Mouse (Mus musculus) midbrain, embryonic 15.5 days (tissue): ENCODE measurements around the gene Prkcg. TPM values are rescaled to one million over a fixed set of nuclear protein-coding genes. Genes with fewer than 3 reads are reported as not detected.

ENCODE experiments used
- ATAC-seq: fragments of 200-750 bp; cut with Nextera tagmentation; replicated peaks from 2 replicates; pipeline ENCODE4 v1.8.0; 2017; ENCODE audit warnings: moderate TSS enrichment
- H3K27ac ChIP-seq: fragments of 300-500 bp; sonication (generic); 2 replicates; pipeline ENCODE4 v1.5.1; 2015; ENCODE audit warnings: mild to moderate bottlenecking, inconsistent platforms
- H3K27me3 ChIP-seq: fragments of 300-500 bp; sonication (generic); replicated peaks from 2 replicates; pipeline ENCODE4 v1.6.1; 2015; ENCODE audit warnings: inconsistent platforms
- H3K36me3 ChIP-seq: fragments of 300-500 bp; sonication (generic); replicated peaks from 2 replicates; pipeline ENCODE4 v1.6.1; 2015; ENCODE audit warnings: inconsistent platforms
- H3K4me1 ChIP-seq: fragments of 300-500 bp; sonication (generic); 2 replicates; pipeline ENCODE4 v1.6.1; 2015; ENCODE audit warnings: inconsistent platforms
- H3K4me2 ChIP-seq: fragments of 300-500 bp; sonication (generic); 2 replicates; pipeline ENCODE4 v1.6.1; 2015; ENCODE audit warnings: inconsistent platforms, mild to moderate bottlenecking, moderate library complexity
- H3K4me3 ChIP-seq: fragments of 300-500 bp; sonication (generic); 2 replicates; pipeline ENCODE4 v1.5.1; 2015; ENCODE audit warnings: mild to moderate bottlenecking, inconsistent platforms
- H3K9ac ChIP-seq: fragments of 300-500 bp; sonication (generic); 2 replicates; pipeline ENCODE4 v1.6.1; 2015; ENCODE audit warnings: mild to moderate bottlenecking, inconsistent platforms
- H3K9me3 ChIP-seq: fragments of 300-500 bp; sonication (generic); 2 replicates; pipeline ENCODE4 v1.6.1; 2016; ENCODE audit warnings: inconsistent platforms
- WGBS: fragments of 180-500 bp; shearing (Covaris S2); methylation state at CpG from one replicate; pipeline ENCODE4 v1.1.7; 2015; ENCODE audit warnings: mixed read lengths; 5-methylcytosine and 5-hydroxymethylcytosine counted together
- polyA plus RNA-seq: library from polyadenylated mRNA; unstranded; fragments of >200 nt; fragmentation: Nextera tagmentation; extraction: Ambion mirVana; gene quantifications from 2 replicates; pipeline ENCODE4 v1.2.1, GENCODE M21; 2015

Prkcg gene
- polyA plus RNA-seq, result 2.3 and 2.4 TPM in 2 replicates

DNA sequence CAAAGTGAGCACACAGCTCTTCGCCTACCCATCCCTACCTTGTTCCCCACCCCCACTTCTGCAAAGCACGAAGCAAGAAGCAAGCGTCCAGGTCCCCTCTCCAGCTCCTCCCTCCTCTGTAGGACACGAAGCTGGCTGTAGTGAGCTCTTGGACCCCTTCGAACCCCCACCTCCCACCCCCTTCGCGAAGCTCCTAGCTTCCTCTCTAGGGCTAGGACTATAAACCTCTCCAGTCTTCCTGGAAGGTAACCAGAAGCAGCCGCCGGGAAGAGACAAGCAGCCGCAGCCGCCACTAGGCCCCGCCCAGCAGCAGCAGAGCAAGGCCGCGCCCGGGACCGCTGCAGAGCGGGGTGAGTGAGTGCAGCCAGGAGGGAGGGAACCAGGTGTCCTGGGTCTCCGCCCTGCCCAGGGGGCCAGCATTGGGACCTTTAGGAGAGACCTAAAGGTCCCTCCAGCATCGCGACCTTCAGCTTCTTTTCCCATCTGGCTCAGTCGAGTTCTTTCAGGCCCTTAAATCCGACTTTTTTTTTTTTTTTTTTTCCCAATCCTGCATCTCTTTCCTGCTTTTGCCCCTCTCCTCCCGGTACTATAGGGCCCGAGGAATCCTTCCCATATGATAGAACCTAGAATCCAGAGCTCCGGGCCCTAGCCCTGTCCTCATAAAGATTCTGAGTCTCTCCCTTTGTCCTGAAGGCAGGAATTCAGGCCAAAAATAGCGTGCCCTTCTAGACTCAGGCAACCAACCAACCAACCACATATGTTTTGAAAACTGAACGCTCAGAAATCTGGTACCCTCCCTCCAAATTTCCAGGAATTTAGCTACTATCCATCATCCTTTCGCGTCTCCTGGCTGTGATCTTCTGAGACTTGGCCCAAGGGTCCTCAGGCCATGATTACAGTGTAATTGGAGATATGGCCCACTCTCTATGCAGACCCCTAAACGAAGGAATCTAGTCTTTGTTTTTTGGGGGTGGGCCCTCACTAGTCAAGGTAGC is at the start of gene Prkcg, which contains the start of gene Myadm:
Gene Prkcg, plus strand, starts transcription at position 204 of the 995 bp plus-strand sequence.
Gene Myadm, plus strand, starts transcription at position 105 of the 995 bp plus-strand sequence.
- Histone ChIP-seq H3K9me3 (no peaks in the 10 kb centered on the region), H3K4me2 (peak within 1 kb of the TSS; percentile 79), H3K4me3 (peak within 1 kb of the TSS; percentile 65), H3K9ac (peak within 1 kb of the TSS; percentile 84), H3K27ac (peak within 1 kb of the TSS; percentile 79), H3K36me3 (0 out of 2 replicates have a peak, but pooled peaks cover 3% of the 10 kb centered on the region), H3K27me3 (no peaks in the 10 kb centered on the region), H3K4me1 (peaks cover 30% of the 10 kb centered on the region)
- peak; percentile 64 for ATAC-seq
- 1% methylated on average over 30 of the region's 30 CpGs for WGBS

DNA sequence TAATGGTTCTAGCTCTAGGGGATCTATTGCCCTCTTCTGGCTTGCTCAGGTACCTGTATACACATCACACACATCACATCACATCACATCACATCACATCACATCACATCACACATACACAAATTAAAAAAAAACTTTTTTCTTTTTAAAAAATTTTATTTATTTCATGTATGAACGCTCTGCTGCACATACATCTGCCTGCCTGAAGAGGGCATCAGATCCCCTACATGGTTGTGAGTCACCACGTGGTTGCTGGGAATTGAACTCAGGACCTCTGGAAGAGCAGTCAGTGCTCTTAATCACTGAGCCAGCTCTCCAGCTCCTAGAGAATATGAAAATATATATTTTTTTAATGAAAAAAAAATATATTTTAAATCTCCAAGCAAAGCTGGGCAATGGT is 49.8 kb upstream of the Prkcg start:
- Histone ChIP-seq H3K27ac (no peak overlapping the region), H3K36me3 (no peaks in the 10 kb centered on the region), H3K4me2 (no peak overlapping the region), H3K27me3 (no peaks in the 10 kb centered on the region), H3K4me3 (no peak overlapping the region), H3K4me1 (no peaks in the 10 kb centered on the region), H3K9me3 (no peaks in the 10 kb centered on the region), H3K9ac (no peak overlapping the region)
- no peak for ATAC-seq
- 74% methylated on average over 2 of the region's 2 CpGs for WGBS

DNA sequence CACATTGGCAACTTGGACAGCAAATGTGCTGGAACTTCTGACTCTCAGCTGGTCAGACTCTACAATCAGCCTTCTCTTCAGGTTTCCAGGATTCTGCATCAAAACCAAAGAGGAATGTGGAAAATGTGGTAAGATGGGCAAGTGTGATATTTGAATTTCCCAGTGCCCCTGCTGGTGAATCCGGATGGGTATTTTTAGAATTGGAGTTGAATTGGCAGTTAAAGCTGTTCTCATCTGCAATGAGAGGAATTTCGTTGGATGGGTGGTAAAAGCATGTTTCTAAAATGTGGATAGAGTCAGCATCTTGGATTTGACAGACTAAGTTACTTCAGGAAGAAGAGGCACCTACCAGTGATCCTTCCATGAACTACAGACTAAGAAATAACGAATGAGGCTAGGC is 28.3 kb upstream of the Prkcg start:
- WGBS, result 81% methylated on average over 3 of the region's 3 CpGs
- Histone ChIP-seq H3K36me3 (no peaks in the 10 kb centered on the region), H3K9ac (no peak overlapping the region), H3K4me2 (no peak overlapping the region), H3K27me3 (no peaks in the 10 kb centered on the region), H3K27ac (no peak overlapping the region), H3K9me3 (no peaks in the 10 kb centered on the region), H3K4me1 (peaks cover 3% of the 10 kb centered on the region; the same call in 1 of the 2 replicates), H3K4me3 (no peak overlapping the region)
- ATAC-seq, result no peak

DNA sequence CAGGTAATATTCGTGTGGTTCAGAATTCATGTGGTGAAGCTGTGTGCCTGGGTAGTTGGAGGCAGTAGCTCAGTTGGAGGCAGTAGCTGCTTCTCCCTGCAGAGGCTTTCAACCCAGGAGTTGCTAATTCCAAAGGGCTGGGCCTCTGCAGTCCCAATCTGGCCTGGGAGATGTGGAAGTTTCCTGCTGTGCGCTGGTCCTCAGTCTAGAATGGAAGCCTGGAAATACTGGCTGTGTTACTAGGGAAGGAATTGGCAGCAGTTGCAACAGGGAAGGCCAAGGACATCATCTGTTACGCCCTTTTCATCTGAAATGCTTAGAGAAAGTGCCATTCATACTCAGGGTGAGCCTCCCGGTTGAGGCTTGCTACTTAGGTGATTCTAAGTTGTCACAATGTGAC is 27.5 kb upstream of the Prkcg start:
- Histone ChIP-seq H3K36me3 (no peaks in the 10 kb centered on the region), H3K4me3 (no peak overlapping the region), H3K27me3 (no peaks in the 10 kb centered on the region), H3K4me2 (no peak overlapping the region), H3K4me1 (peaks cover 3% of the 10 kb centered on the region; the same call in 1 of the 2 replicates), H3K9me3 (no peaks in the 10 kb centered on the region), H3K9ac (no peak overlapping the region), H3K27ac (no peak overlapping the region)
- ATAC-seq, result no peak
- 70% methylated on average over 4 of the region's 4 CpGs for WGBS

DNA sequence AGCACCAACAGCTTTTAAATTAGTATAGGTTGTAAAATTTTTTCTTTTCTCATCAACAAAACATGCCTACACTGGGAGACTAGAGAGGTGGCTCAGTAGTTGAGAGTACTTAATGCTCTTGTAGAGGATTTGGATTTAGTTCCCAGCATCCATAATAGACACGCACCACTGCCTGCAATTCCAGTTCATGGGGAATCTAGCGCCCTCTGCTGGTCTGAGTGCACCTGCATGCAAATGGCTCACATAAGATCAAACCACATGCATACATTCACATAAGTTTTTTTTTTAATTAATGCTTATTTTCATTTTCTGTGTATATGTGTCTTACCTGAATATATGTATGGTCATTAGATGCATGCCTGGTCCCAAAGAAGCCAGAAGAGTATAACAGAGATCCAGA is 26.2 kb upstream of the Prkcg start:
- Histone ChIP-seq H3K4me2 (no peak overlapping the region), H3K27ac (no peak overlapping the region), H3K27me3 (no peaks in the 10 kb centered on the region), H3K36me3 (no peaks in the 10 kb centered on the region), H3K9ac (no peak overlapping the region), H3K9me3 (no peaks in the 10 kb centered on the region), H3K4me3 (no peak overlapping the region), H3K4me1 (peaks cover 3% of the 10 kb centered on the region; the same call in 1 of the 2 replicates)
- ATAC-seq, result no peak
- 37% methylated on average over 2 of the region's 2 CpGs for WGBS

DNA sequence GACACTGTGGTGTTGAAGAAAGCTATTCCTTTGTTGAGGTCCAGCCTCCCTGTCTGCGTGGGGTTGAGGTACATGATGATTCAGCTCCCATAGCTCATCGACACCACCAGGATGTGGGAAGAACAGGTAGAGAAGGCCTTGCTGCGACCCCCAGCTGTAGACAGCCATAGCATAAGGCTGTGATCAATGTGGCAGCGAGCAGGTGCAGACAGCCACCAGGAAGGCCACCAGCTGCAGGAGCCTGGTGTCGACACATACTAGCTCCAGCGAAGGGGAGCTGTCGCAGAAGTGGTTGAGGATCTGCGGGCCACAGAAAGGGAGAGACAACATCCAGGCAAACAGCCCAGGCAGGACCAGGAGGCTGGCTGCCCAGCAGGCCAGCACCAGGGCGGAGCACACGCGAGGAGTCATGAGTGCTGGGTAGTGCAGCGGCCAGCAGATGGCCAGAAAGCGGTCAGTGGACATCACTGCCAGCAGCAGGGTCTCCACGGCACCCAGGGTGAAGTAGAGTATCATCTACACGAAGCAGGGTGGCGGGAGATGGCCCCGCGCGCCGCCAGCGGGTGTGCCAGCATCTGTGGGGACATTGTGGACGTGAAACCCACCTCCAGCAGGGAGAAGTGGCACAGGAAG is 24.5 kb upstream of the Prkcg start:
- ATAC-seq, result no peak
- H3K4me1 ChIP-seq, result peaks cover 3% of the 10 kb centered on the region; the same call in 1 of the 2 replicates
- no peaks in the 10 kb centered on the region for H3K9me3 ChIP-seq
- no peaks in the 10 kb centered on the region for H3K27me3 ChIP-seq
- H3K27ac ChIP-seq, result no peak overlapping the region
- no peak overlapping the region for H3K4me3 ChIP-seq
- peak overlapping the region; percentile 14 for H3K4me2 ChIP-seq
- no peaks in the 10 kb centered on the region for H3K36me3 ChIP-seq
- H3K9ac ChIP-seq, result no peak overlapping the region
- whole genome bisulfite sequencing, result 39% methylated on average over 22 of the region's 22 CpGs

DNA sequence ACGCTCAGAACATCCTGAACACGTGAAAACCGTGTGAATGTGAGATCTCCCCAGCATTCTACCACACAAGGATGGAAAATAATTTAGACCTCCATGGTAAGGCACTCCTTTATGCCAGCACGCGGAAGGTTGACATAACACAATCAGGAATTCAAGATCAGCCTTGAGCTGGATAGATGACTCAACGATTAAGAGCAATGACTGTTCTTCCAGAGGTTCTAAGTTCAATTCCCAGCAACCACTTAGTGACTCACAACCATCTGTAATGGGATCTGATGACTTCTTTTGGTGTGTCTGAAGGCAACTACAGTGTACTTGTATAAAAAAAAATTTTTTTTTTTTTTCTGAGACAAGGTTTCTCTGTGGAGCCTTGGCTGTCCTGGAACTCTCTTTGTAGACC is 23.7 kb upstream of the Prkcg start:
- ATAC-seq, result no peak
- Histone ChIP-seq H3K27me3 (no peaks in the 10 kb centered on the region), H3K4me2 (no peak overlapping the region), H3K36me3 (no peaks in the 10 kb centered on the region), H3K27ac (no peak overlapping the region), H3K9me3 (no peaks in the 10 kb centered on the region), H3K4me1 (peaks cover 3% of the 10 kb centered on the region; the same call in 1 of the 2 replicates), H3K9ac (no peak overlapping the region), H3K4me3 (no peak overlapping the region)
- 70% methylated on average over 6 of the region's 6 CpGs for WGBS

DNA sequence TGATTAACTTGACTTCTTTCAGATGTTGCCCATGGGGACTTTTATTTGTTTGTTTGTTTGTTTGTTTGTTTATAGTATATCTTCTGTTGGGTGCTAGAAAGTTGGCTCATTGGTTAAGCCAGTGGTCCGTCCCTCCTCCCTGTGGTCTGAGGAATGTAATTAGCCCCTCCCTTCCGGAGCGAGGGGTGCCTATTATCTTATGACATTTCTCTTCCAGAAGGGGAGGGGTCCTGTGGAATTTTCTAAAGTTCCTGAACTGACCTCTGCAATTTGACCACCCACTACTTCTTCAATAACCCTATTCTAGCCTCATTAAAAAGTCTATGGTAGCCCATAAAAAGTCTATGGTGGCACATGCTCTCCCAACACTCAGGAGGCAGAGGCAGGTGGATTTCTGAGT is 21.7 kb upstream of the Prkcg start:
- Histone ChIP-seq H3K36me3 (no peaks in the 10 kb centered on the region), H3K4me1 (peaks cover 3% of the 10 kb centered on the region; the same call in 1 of the 2 replicates), H3K27ac (no peak overlapping the region), H3K27me3 (no peaks in the 10 kb centered on the region), H3K9ac (no peak overlapping the region), H3K9me3 (no peaks in the 10 kb centered on the region), H3K4me3 (no peak overlapping the region), H3K4me2 (no peak overlapping the region)
- 82% methylated on average over 3 of the region's 3 CpGs for WGBS
- ATAC-seq, result no peak

DNA sequence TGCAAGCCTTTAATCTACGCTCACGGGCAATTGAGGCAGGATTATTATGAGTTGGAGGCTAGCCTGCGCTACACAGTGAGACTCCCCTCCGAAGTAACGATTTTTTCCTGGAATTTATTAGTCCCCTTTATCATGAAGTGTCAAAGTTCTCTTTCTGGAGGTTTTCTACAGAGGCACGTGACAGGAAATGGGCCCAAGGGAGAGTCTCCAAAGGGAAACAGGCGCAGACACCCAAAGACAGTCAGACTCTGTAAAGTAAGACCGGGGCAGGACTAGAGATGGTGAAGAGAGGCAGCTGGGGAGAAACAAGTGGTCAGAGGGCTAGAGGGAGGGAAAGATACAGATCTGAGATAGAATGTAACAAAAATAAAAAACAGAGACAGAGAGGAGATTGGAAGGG is 21.1 kb upstream of the Prkcg start:
- no peak overlapping the region for H3K4me3 ChIP-seq
- no peaks in the 10 kb centered on the region for H3K36me3 ChIP-seq
- no peaks in the 10 kb centered on the region for H3K9me3 ChIP-seq
- WGBS, result 75% methylated on average over 8 of the region's 8 CpGs
- no peak overlapping the region for H3K9ac ChIP-seq
- H3K4me2 ChIP-seq, result no peak overlapping the region
- peaks cover 3% of the 10 kb centered on the region; the same call in 1 of the 2 replicates for H3K4me1 ChIP-seq
- no peak overlapping the region for H3K27ac ChIP-seq
- ATAC-seq, result no peak
- no peaks in the 10 kb centered on the region for H3K27me3 ChIP-seq

DNA sequence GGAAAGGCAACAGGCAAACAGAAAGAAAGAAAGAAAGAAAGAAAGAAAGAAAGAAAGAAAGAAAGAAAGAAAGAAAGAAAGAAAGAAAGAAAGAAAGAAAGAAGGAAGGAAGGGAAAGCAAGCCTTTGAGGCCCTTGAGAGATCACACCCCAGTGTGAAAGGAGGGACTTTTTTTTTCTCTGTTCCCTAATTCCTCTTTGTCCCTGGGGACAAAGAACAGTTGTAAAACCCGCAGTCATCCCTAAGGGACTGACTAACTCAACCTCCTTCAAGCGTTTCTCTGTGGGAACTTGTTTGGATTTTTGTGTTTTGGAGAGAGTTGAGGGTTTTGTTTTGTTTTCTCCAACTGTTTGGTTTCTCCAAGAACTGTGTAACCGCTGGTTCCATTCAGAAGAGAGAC is 20.7 kb upstream of the Prkcg start:
- Histone ChIP-seq H3K27me3 (no peaks in the 10 kb centered on the region), H3K9me3 (no peaks in the 10 kb centered on the region), H3K36me3 (no peaks in the 10 kb centered on the region), H3K4me2 (no peak overlapping the region), H3K4me1 (peaks cover 3% of the 10 kb centered on the region; the same call in 1 of the 2 replicates), H3K9ac (no peak overlapping the region), H3K4me3 (no peak overlapping the region), H3K27ac (no peak overlapping the region)
- 11% methylated on average over 3 of the region's 3 CpGs for whole genome bisulfite sequencing
- ATAC-seq, result no peak

DNA sequence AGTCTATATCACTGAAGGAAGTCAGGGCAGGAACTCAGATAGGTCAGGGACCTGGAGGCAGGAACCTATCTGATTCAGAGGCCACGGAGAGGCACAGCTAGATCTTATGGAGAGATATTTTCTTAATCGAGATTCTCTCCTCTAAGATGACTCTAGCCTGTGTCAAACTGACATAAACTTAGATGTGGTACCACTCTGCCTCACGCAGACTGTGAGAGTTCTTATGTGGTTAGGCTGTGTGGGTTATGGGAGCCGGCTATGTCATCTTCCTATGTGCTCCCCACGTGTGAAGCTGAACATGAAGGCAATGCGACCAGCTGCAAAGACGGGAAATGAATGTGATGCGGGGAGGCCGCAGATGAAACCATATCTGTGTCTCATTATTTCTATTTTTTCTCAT is 16.8 kb upstream of the Prkcg start:
- no peak overlapping the region for H3K27ac ChIP-seq
- no peak overlapping the region for H3K4me2 ChIP-seq
- H3K36me3 ChIP-seq, result no peaks in the 10 kb centered on the region
- H3K9ac ChIP-seq, result no peak overlapping the region
- no peaks in the 10 kb centered on the region for H3K4me1 ChIP-seq
- no peaks in the 10 kb centered on the region for H3K9me3 ChIP-seq
- H3K27me3 ChIP-seq, result no peaks in the 10 kb centered on the region
- no peak overlapping the region for H3K4me3 ChIP-seq
- WGBS, result 92% methylated on average over 9 of the region's 9 CpGs
- ATAC-seq, result no peak

DNA sequence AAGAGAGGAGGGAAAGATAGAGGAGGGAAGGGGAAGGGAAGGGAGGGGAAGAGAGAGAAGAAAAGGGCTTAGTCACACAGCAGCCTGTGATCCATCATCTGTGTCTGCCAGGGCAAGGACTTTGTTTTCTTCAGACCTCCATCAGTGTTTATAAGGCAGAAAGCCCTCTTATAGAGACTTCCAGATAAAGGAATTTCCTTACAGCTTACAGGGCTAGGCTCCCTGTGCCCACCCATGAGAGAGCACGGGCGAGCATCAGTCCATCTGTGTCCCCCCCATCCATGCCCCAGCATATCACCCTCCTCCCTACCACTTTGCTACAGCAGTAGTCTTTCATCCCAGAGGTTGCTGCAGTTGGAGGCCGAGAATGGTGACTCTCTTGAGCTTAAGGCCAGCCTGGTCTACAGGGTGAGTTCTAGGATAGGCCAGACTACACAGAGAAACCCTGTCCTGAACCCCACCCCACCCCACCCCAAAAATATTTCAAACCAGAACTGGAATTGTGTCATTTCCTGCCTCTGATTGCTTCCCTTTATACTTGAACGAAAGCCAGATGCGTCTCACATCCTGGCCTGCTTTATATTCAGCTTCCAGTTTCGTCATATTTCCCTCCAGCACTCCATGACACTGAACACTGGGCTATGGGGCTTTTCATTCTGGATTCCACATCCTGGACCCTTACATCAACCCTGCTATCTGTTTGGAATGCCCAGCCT is 13.4 kb upstream of the Prkcg start:
- Histone ChIP-seq H3K4me2 (no peak overlapping the region), H3K9ac (no peak overlapping the region), H3K36me3 (no peaks in the 10 kb centered on the region), H3K27ac (no peak overlapping the region), H3K4me3 (no peak overlapping the region), H3K9me3 (no peaks in the 10 kb centered on the region), H3K4me1 (no peaks in the 10 kb centered on the region), H3K27me3 (no peaks in the 10 kb centered on the region)
- no peak for ATAC-seq
- WGBS, result 72% methylated on average over 6 of the region's 6 CpGs
